Mouse (Mus musculus): Measurements from ENCODE around the gene Arhgap22.

The Arhgap22 gene

GRCm38 (mm10) chr14:33287920-33288319, 74.1 kb downstream of the Arhgap22 start:
- DNase-seq: no peak

- DNase-seq: no peak
Observed at GRCm38 (mm10) chr14:33290038-33290437, 76.2 kb downstream of the Arhgap22 start.

GRCm38 (mm10) chr14:33294488-33294887, 80.7 kb downstream of the Arhgap22 start:
- DNase-seq: no peak

- DNase-seq: no peak
Observed at GRCm38 (mm10) chr14:33296698-33297341, 83.0 kb downstream of the Arhgap22 start.

- no peak for DNase-seq
Observed at GRCm38 (mm10) chr14:33300591-33300990, 86.8 kb downstream of the Arhgap22 start.

GRCm38 (mm10) chr14:33303348-33303819, 89.6 kb downstream of the Arhgap22 start:
- peak; percentile 64 to 68 for DNase-seq

- peak in 1 of 2 experiments; percentile 20 for DNase-seq
Observed at GRCm38 (mm10) chr14:33305645-33306281, 91.9 kb downstream of the Arhgap22 start.

- no peak for DNase-seq
Observed at GRCm38 (mm10) chr14:33310719-33311118, 96.9 kb downstream of the Arhgap22 start.

GRCm38 (mm10) chr14:33312309-33312708, 98.5 kb downstream of the Arhgap22 start:
- DNase-seq: no peak

- DNase-seq: peak; percentile 25 to 58
Observed at GRCm38 (mm10) chr14:33313624-33314023, 99.8 kb downstream of the Arhgap22 start.

- DNase-seq: no peak
Observed at GRCm38 (mm10) chr14:33314160-33314559, 100.3 kb downstream of the Arhgap22 start.

GRCm38 (mm10) chr14:33315111-33315510, 101.3 kb downstream of the Arhgap22 start:
- DNase-seq: no peak

GRCm38 (mm10) chr14:33315771-33316170, 101.9 kb downstream of the Arhgap22 start:
- no peak for DNase-seq

- no peak for DNase-seq
Observed at GRCm38 (mm10) chr14:33317946-33318345, 104.1 kb downstream of the Arhgap22 start.

- DNase-seq: peak; percentile 52 to 57
Observed at GRCm38 (mm10) chr14:33319541-33320521, 106.0 kb downstream of the Arhgap22 start.

GRCm38 (mm10) chr14:33320856-33321255, 107.0 kb downstream of the Arhgap22 start:
- no peak for DNase-seq

- DNase-seq: peak; percentile 61 to 65
Observed at GRCm38 (mm10) chr14:33322661-33323088, 108.8 kb downstream of the Arhgap22 start.

- DNase-seq: peak; percentile 30 to 48
Observed at GRCm38 (mm10) chr14:33324556-33324955, 110.7 kb downstream of the Arhgap22 start.

- DNase-seq: no peak
Observed at GRCm38 (mm10) chr14:33328369-33328768, 114.5 kb downstream of the Arhgap22 start.

GRCm38 (mm10) chr14:33329297-33329805, 115.5 kb downstream of the Arhgap22 start:
- no peak for DNase-seq

GRCm38 (mm10) chr14:33330986-33331385, 117.2 kb downstream of the Arhgap22 start:
- DNase-seq: no peak

GRCm38 (mm10) chr14:33331627-33332026, 117.8 kb downstream of the Arhgap22 start:
- DNase-seq: no peak

- no peak for DNase-seq
Observed at GRCm38 (mm10) chr14:33333833-33334232, 120.0 kb downstream of the Arhgap22 start.
